Mouse (Mus musculus) hindbrain, embryonic 12.5 days (tissue): ENCODE data around the gene Mest. TPM values are rescaled to one million over a fixed set of nuclear protein-coding genes. Genes with fewer than 3 reads are reported as not detected.

Experiments used
- ATAC-seq: fragments of 200-750 bp; cut with Nextera tagmentation; 2 replicates; pipeline ENCODE4 v1.8.0; 2017; ENCODE audit warnings: moderate TSS enrichment; ENCODE audit not compliant: low FRiP score
- H3K27ac ChIP-seq: fragments of 300-500 bp; sonication (generic); 2 replicates; pipeline ENCODE4 v1.5.1; 2016; ENCODE audit warnings: mild to moderate bottlenecking
- H3K27me3 ChIP-seq: fragments of 300-500 bp; sonication (generic); 2 replicates; pipeline ENCODE4 v1.6.1; 2016; ENCODE audit warnings: mild to moderate bottlenecking
- H3K36me3 ChIP-seq: fragments of 300-500 bp; sonication (generic); 2 replicates; pipeline ENCODE4 v1.6.1; 2016; ENCODE audit warnings: mild to moderate bottlenecking
- H3K4me1 ChIP-seq: fragments of 300-500 bp; sonication (generic); 2 replicates; pipeline ENCODE4 v1.6.1; 2016
- H3K4me2 ChIP-seq: fragments of 300-500 bp; sonication (generic); replicated peaks from 2 replicates; pipeline ENCODE4 v1.6.1; 2016; ENCODE audit warnings: mild to moderate bottlenecking
- H3K4me3 ChIP-seq: fragments of 300-500 bp; sonication (generic); 2 replicates; pipeline ENCODE4 v1.5.1; 2016; ENCODE audit warnings: mild to moderate bottlenecking
- H3K9ac ChIP-seq: fragments of 300-500 bp; sonication (generic); 2 replicates; pipeline ENCODE4 v1.6.1; 2016; ENCODE audit warnings: mild to moderate bottlenecking, moderate library complexity
- H3K9me3 ChIP-seq: fragments of 300-500 bp; sonication (generic); replicated peaks from 2 replicates; pipeline ENCODE4 v1.6.1; 2016; ENCODE audit warnings: mild to moderate bottlenecking
- WGBS: fragments of 180-500 bp; shearing (Covaris S2); methylation state at CpG from one replicate; pipeline ENCODE4 v1.1.7; 2016; 5-methylcytosine and 5-hydroxymethylcytosine counted together
- microRNA counts: library from miRNA; unstranded; fragments of <30 nt; microRNA quantifications from one replicate; lab custom pipeline; 2017
- microRNA-seq: library from miRNA; unstranded; fragments of <30 nt; microRNA quantifications from one replicate; pipeline ENCODE4, GENCODE M21; 2017
- polyA plus RNA-seq: library from polyadenylated mRNA; unstranded; fragments of >200 nt; fragmentation: Nextera tagmentation; extraction: Ambion mirVana; gene quantifications from 2 replicates; pipeline ENCODE4 v1.2.1, GENCODE M21; 2016

Gene Mest
- polyA plus RNA-seq, 1 experiment from 2014 or later, result 763 TPM

DNA sequence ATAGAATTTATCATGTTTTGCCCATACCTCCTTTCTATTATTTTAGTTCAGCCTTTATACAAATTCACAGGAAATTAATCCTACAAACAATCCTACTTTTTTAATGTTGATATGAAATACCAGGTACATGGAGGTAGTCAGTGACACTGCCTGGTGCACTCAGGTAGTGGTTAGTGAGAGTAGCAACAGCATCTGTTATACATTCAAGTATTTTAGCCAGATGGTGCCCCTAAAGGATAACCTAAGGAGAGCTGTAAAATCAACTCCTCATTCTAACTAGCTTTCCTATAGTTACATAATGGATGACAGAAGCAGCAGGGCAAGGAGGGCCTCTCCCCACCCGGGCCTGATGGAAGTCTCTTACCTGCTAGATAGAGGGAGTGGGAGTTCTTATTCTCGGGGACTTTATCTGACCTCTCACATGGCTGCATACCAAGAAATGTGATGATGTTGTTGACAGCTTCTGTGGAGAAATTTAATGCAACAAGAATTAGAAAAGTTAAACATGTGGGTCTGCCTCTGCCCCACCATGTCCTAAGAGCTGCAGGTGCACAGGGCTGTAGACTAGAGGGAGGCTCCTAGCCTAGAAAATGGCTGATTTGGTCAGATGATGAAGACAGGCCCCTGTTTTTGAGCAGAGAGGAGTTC, 25.8 kb downstream of the Mest start:
- Histone ChIP-seq H3K27ac (no peak overlapping the region), H3K4me2 (no peak overlapping the region), H3K9ac (no peak overlapping the region), H3K4me1 (no peaks in the 10 kb centered on the region; the same call in 1 of the 2 replicates), H3K27me3 (no peaks in the 10 kb centered on the region), H3K36me3 (peaks cover 55% of the 10 kb centered on the region), H3K4me3 (no peak overlapping the region), H3K9me3 (no peaks in the 10 kb centered on the region)
- WGBS, result 59% methylated on average over 2 of the region's 2 CpGs
- ATAC-seq, result no peak

DNA sequence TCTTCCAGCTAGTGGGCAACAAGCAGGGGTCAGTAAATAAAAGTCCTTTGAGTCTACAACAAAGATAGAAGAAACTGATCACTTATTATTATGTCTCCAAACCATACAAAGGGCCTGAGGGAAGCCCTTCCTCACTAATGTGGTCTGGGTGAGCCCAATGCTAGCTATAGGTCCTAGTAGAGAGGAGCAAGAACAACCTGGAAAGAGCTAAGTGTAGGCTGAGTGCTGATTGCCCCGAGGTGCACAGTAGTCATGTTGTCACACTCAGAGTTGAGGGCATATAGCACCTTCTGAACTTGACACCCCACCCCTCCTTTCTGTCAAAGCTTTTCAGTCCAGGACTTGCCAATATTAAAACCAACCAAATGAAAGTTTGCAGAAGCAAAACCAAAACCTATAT, 26.5 kb downstream of the Mest start:
- Histone ChIP-seq H3K4me1 (no peaks in the 10 kb centered on the region; the same call in 1 of the 2 replicates), H3K4me3 (no peak overlapping the region), H3K27ac (no peak overlapping the region), H3K9ac (no peak overlapping the region), H3K9me3 (no peaks in the 10 kb centered on the region), H3K27me3 (no peaks in the 10 kb centered on the region), H3K4me2 (no peak overlapping the region), H3K36me3 (peaks cover 52% of the 10 kb centered on the region)
- no peak for ATAC-seq
- WGBS, result 86% methylated on average over 1 of the region's 1 CpGs

DNA sequence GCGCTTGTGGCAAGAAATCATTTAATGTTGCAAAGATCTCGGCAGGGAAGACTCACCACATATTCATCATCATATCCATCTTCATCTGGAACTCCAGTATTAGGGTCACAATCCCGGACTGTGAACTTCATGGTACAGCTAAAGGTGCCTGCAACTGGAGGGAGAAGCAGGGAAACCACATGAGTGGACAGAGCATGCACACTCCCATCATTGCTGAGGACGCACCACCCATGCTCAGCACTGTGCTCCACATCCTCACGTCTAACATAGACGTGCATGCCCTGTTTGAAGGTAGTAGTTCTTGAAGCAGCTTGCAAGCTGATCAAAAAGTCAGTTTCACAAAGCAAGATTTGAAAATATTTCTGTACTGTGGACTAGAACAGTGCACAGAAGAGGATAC, 27.1 kb downstream of the Mest start:
- ATAC-seq, result no peak
- 83% methylated on average over 6 of the region's 6 CpGs for WGBS

DNA sequence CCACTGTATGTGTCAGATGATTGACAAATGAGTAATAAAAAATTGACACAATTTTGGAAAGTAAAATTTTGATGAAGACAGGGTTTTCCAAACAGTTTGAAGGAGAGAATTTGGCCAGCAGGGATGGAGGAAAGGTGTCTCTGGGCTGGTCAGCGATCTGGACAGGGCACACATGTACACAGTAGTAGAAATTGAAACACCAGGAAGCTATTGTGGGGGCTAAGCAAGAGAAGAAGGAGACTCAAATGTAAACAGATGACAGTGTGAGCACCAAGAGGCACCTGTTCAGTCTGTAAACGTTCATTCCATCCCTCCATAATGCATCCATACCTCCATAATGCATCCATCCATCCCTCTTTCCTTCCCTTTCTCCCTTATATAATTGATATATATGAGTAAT, 27.9 kb downstream of the Mest start:
- Histone ChIP-seq H3K9ac (no peak overlapping the region), H3K27ac (no peak overlapping the region), H3K9me3 (no peaks in the 10 kb centered on the region), H3K27me3 (no peaks in the 10 kb centered on the region), H3K4me1 (no peaks in the 10 kb centered on the region; the same call in 1 of the 2 replicates), H3K36me3 (peaks cover 42% of the 10 kb centered on the region), H3K4me3 (no peak overlapping the region), H3K4me2 (no peak overlapping the region)
- 77% methylated on average over 2 of the region's 2 CpGs for whole genome bisulfite sequencing
- ATAC-seq, result no peak

More for the DNA sequence above, 27.1 kb downstream of the Mest start:
- Histone ChIP-seq H3K36me3 (peaks cover 48% of the 10 kb centered on the region), H3K4me3 (no peak overlapping the region), H3K9me3 (no peaks in the 10 kb centered on the region), H3K4me1 (no peaks in the 10 kb centered on the region; the same call in 1 of the 2 replicates), H3K27ac (no peak overlapping the region), H3K9ac (no peak overlapping the region), H3K4me2 (no peak overlapping the region), H3K27me3 (no peaks in the 10 kb centered on the region)

MicroRNAs within 50 kb of the gene (microRNA counts, 519-probe panel; counts per million panel counts)
- microRNA mmu-miR-335-3p (lab: Ali Mortazavi, UCI) (3,013 counts per million, percentile 69 among the panel's probes with 10 or more counts), microRNA mmu-miR-335-5p (lab: Ali Mortazavi, UCI) (6,209 counts per million, percentile 97 among the panel's probes with 10 or more counts)

Small RNA genes lying within 50 kb of the gene (microRNA-seq; reads per million reads assigned to microRNA genes)
- 67,019 reads per million, percentile 100 among the genes with 10 or more reads in this experiment for gene Mir335

Other genes starting within 250 kb of the Mest start
- gene Tmem209, start 213.8 kb upstream of the Mest start, polyA plus RNA-seq, result 37.0 and 38.9 TPM in 2 replicates
- 0.21 and 0.34 TPM in 2 replicates for gene Ssmem1, start 213.7 kb upstream of the Mest start, polyA plus RNA-seq
- gene Cpa2, start 182.0 kb upstream of the Mest start, polyA plus RNA-seq, result 4.0 and 6.3 TPM in 2 replicates
- gene Cpa4, start 155.2 kb upstream of the Mest start, polyA plus RNA-seq, result 1.7 and 1.9 TPM in 2 replicates
- gene Cpa5, start 112.5 kb upstream of the Mest start, polyA plus RNA-seq, result 0.10 TPM in 1 of 2 replicates, not detected in the other
- gene Cpa1, start 84.3 kb upstream of the Mest start, polyA plus RNA-seq, result 0.30 and 0.34 TPM in 2 replicates
- 20.5 and 21.9 TPM in 2 replicates for gene Cep41, start 29.8 kb upstream of the Mest start, polyA plus RNA-seq
- 27.7 and 38.9 TPM in 2 replicates for gene Copg2, start 173.2 kb downstream of the Mest start, polyA plus RNA-seq
- 0.25 TPM in 1 of 2 replicates, not detected in the other for gene Tsga13, start 192.0 kb downstream of the Mest start, polyA plus RNA-seq
- 0.44 and 0.91 TPM in 2 replicates for gene Klf14, start 235.5 kb downstream of the Mest start, polyA plus RNA-seq